Mouse (Mus musculus) testis, adult 10 weeks (tissue): Measurements from ENCODE around the gene Pcsk2. TPM values are rescaled to one million over a fixed set of nuclear protein-coding genes. Genes with fewer than 3 reads are reported as not detected.

ENCODE experiments used
- polyA plus RNA-seq: library from polyadenylated mRNA; stranded (reverse); fragments of 350-450 nt; fragmentation: Illumina TruSeq; extraction: RNeasy Lipid Tissue Mini Kit (QIAGEN cat#74804); gene quantifications from one replicate; pipeline ENCODE4 v1.2.3, GENCODE M21; 2014; ENCODE audit warnings: low read depth, low replicate concordance

The Pcsk2 gene
- polyA plus RNA-seq = 0.07 TPM

GRCm38 (mm10) chr2:143545758-143546246, at the start of gene Pcsk2:
Pcsk2 (plus strand) TSS chr2:143546156.

GRCm38 (mm10) chr2:143862484-143863231, 316.7 kb downstream of the Pcsk2 start, which contains the start of gene Bfsp1:
Bfsp1 (minus strand) TSS chr2:143863173.

